Comparison of ENCODE assay signal across 18 mouse cellular contexts in the genomic region with DNA sequence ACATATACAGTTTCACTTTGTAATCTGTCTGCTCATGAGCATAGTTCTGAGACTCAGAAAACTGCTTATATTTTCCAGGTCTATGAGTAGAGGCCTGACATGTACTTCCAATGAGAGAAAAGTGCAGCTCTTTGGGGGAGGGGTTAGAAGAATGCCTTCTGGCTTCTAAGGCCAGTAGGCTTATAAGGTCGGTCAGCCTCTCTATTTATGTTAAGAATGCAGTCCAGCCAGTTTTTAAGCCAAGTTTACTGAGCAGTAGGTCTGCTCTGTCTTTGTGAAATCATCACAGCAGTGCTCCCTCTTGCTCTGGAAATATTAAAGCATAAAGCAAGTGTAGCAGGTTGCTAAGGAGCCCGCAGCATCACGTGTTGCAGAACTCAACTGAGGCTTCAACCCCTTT. TPM values are rescaled to one million over a fixed set of nuclear protein-coding genes. Genes with fewer than 3 reads are reported as not detected.
DNase-seq lines count a peak whose midpoint lies in the region; ATAC-seq lines count a peak whose summit lies in the region.
"Had no signal": no experiment of that assay in that cellular context is flagged by ENCODE, and none has a peak within 500 bp of the region (broad histone marks: within the 10 kb centered on the region; RNA-seq: fewer than 3 reads in every experiment).

No protein-coding gene starts in this region.

- 0 out of 2 replicates have a peak, but pooled peaks have one; percentile 44 for ATAC-seq in embryonic facial prominence, embryonic 11.5 days (replicated peaks; ENCODE audit: insufficient number of reproducible peaks, low FRiP score, low TSS enrichment, low read depth)
- ATAC-seq in lung, embryonic 15.5 days (ENCODE audit: borderline replicate concordance, extremely low read depth, low FRiP score, low TSS enrichment) = peak; percentile 87
- ATAC-seq: activated CD4-positive, CD25-positive, alpha-beta regulatory T cell, adult 4 months had no signal

- no peaks in the 10 kb centered on the region for H3K4me1 ChIP-seq in embryonic facial prominence, embryonic 11.5 days (ENCODE audit: control insufficient read depth, insufficient read depth, low read length)
- H3K4me1 ChIP-seq in embryonic facial prominence, embryonic 10.5 days = no peaks in the 10 kb centered on the region
- peaks cover 10% of the 10 kb centered on the region for H3K4me1 ChIP-seq in lung, embryonic 15.5 days
- H3K4me1 ChIP-seq: hindbrain, embryonic 12.5 days; liver, embryonic 13.5 days had no signal

- H3K9ac ChIP-seq in embryonic facial prominence, embryonic 11.5 days (replicated peaks; ENCODE audit: low read length) = no peak overlapping the region
- H3K9ac ChIP-seq in lung, embryonic 15.5 days = no peak overlapping the region
- H3K9ac ChIP-seq: hindbrain, embryonic 12.5 days; liver, embryonic 13.5 days had no signal

- no peaks in the 10 kb centered on the region for H3K36me3 ChIP-seq in embryonic facial prominence, embryonic 11.5 days (replicated peaks; ENCODE audit: control insufficient read depth, insufficient read depth, low read depth, low read length)
- H3K36me3 ChIP-seq in embryonic facial prominence, embryonic 10.5 days (replicated peaks) = no peaks in the 10 kb centered on the region
- no peaks in the 10 kb centered on the region for H3K36me3 ChIP-seq in lung, embryonic 15.5 days
- H3K36me3 ChIP-seq: hindbrain, embryonic 12.5 days; liver, embryonic 13.5 days; midbrain, embryonic 10.5 days had no signal

- H3K27ac ChIP-seq in embryonic facial prominence, embryonic 11.5 days (replicated peaks; ENCODE audit: low read depth, low read length) = no peak overlapping the region
- no peak overlapping the region for H3K27ac ChIP-seq in embryonic facial prominence, embryonic 10.5 days (replicated peaks)
- H3K27ac ChIP-seq in lung, embryonic 15.5 days = 0 out of 2 replicates have a peak overlapping the region, but pooled peaks have one; percentile 22
- H3K27ac ChIP-seq: gastrocnemius, adult 2 months; hindbrain, embryonic 12.5 days; liver, embryonic 13.5 days; midbrain, embryonic 10.5 days had no signal

- peak; percentile 50 for DNase-seq in embryonic facial prominence, embryonic 11.5 days (ENCODE audit: low spot score)
- no peak for DNase-seq in embryonic facial prominence, embryonic 10.5 days (ENCODE audit: low spot score)
- no peak for DNase-seq in lung, postnatal 14 days
- peak; percentile 4 for DNase-seq in fat pad, adult 2 months (ENCODE audit: extremely low read depth, low read depth, low spot score)
- DNase-seq in kidney, postnatal 14 days = peak; percentile 21
- no peak for DNase-seq in ovary, postnatal 14 days (ENCODE audit: low spot score)
- DNase-seq in thymus, postnatal 0 days (ENCODE audit: low spot score) = no peak
- DNase-seq: adrenal gland, postnatal 10 days; cerebellum, adult 18-20 months; cerebellum, postnatal 25 days; embryo, embryonic 11 days; gastrocnemius, adult 2 months; liver, embryonic 13.5 days; thymus, postnatal 14 days had no signal

- H3K4me2 ChIP-seq in embryonic facial prominence, embryonic 11.5 days (ENCODE audit: low read depth, low read length) = no peak overlapping the region
- no peak overlapping the region for H3K4me2 ChIP-seq in lung, embryonic 15.5 days
- H3K4me2 ChIP-seq: hindbrain, embryonic 12.5 days; liver, embryonic 13.5 days had no signal

- WGBS in embryonic facial prominence, embryonic 11.5 days = 70% methylated on average over 3 of the region's 3 CpGs
- WGBS in embryonic facial prominence, embryonic 10.5 days = 78% methylated on average over 3 of the region's 3 CpGs
- 46% methylated on average over 3 of the region's 3 CpGs for WGBS in lung, embryonic 15.5 days

- H3K27me3 ChIP-seq in embryonic facial prominence, embryonic 11.5 days (ENCODE audit: control insufficient read depth, insufficient read depth, low read length) = no peaks in the 10 kb centered on the region
- H3K27me3 ChIP-seq in embryonic facial prominence, embryonic 10.5 days (replicated peaks; ENCODE audit: low read depth, poor library complexity, severe bottlenecking) = no peaks in the 10 kb centered on the region
- H3K27me3 ChIP-seq in lung, embryonic 15.5 days = no peaks in the 10 kb centered on the region
- H3K27me3 ChIP-seq: hindbrain, embryonic 12.5 days; liver, embryonic 13.5 days had no signal

- no peaks in the 10 kb centered on the region for H3K9me3 ChIP-seq in embryonic facial prominence, embryonic 11.5 days (replicated peaks; ENCODE audit: control insufficient read depth, low read length)
- H3K9me3 ChIP-seq in embryonic facial prominence, embryonic 10.5 days = no peaks in the 10 kb centered on the region
- no peaks in the 10 kb centered on the region for H3K9me3 ChIP-seq in lung, embryonic 15.5 days
- H3K9me3 ChIP-seq: hindbrain, embryonic 12.5 days; liver, embryonic 13.5 days; midbrain, embryonic 10.5 days had no signal

- no peak overlapping the region for H3K4me3 ChIP-seq in embryonic facial prominence, embryonic 11.5 days (ENCODE audit: low read depth, low read length)
- H3K4me3 ChIP-seq in embryonic facial prominence, embryonic 10.5 days = no peak overlapping the region
- no peak overlapping the region for H3K4me3 ChIP-seq in lung, embryonic 15.5 days
- H3K4me3 ChIP-seq: gastrocnemius, adult 2 months; hindbrain, embryonic 12.5 days; liver, embryonic 13.5 days; midbrain, embryonic 10.5 days had no signal

RNA-seq across cellular contexts. Expression of gene Usp38, which starts 53.8 kb away (rescaled TPM):
- polyA plus RNA-seq in embryonic facial prominence, embryonic 11.5 days (2014; fragmentation: Nextera tagmentation; extraction: Ambion mirVana) = 29.5 and 32.5 TPM in 2 replicates
- polyA plus RNA-seq in embryonic facial prominence, embryonic 10.5 days (2016; fragmentation: Nextera tagmentation; extraction: Ambion mirVana) = 24.3 and 24.9 TPM in 2 replicates
- 16.6 and 17.7 TPM in 2 replicates for polyA plus RNA-seq in lung, embryonic 15.5 days (2015; fragmentation: Nextera tagmentation; extraction: Ambion mirVana)
- 22.4 and 24.4 TPM in 2 replicates for polyA plus RNA-seq in thymus, postnatal 0 days (2015; fragmentation: Nextera tagmentation; extraction: Ambion mirVana)

Comparison
In these comparisons a context has a peak if more than half of its experiments do, and no peak if none do; other contexts are left out.
1. DNase-seq: peak in embryonic facial prominence, embryonic 11.5 days (single experiment), fat pad, adult 2 months (single experiment) and kidney, postnatal 14 days (single experiment); none in embryonic facial prominence, embryonic 10.5 days (single experiment), lung, postnatal 14 days (single experiment), ovary, postnatal 14 days (single experiment) and thymus, postnatal 0 days (single experiment).